Mouse (Mus musculus) kidney, postnatal 36 days (tissue): ENCODE data around the gene P2ry6.
A peak's percentile ranks its signal among the peaks of the same experiment; 100 is the strongest.

ENCODE experiments used
- DNase-seq, 2 experiments: peaks; one replicate each; pipeline ENCODE4 v3.0.0; 2021 to 2022; ENCODE audit warnings: mixed read lengths in 2 of 2

P2ry6 gene

DNA sequence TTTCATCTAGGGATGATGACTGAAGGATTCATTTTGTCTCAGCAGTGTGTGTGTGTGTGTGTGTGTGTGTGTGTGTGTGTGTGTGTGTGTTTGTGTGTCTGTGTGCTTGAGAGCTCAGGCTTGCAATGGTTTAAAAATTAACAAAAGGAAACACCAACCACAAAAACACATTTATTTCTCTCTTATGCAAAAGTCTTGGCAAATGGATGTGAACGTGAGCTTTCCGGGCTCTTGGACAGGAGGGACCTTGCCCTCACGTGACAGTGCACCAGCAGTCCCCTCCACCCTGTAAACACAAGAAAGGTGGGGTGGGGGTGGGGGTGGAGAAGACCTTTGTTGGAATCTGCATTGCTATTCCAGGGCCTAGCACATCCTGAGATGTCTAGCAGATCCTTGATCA is 37.0 kb downstream of the P2ry6 start:
- DNase-seq, result peak in 1 of 2 experiments; percentile 52

DNA sequence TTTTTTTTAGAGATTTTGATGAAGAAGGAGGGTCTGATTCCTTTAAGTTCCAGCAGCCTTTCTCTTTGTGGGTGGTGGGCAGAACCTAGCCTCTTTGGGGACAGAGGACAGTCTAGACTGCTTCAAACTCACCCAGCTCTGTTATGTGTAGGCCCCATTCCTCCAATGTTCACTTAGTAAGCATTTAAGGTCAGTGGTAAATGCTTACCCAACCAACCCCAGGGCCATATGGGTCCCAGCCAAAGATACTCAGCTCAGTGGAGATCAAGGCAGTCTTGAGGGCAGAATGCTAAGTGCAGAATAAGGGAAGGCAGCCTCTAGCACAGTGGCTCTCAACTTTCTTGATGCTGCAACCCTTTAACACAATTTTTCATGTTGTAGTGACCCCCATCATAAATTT is 40.9 kb downstream of the P2ry6 start:
- DNase-seq, result peak; percentile 57 to 64

DNA sequence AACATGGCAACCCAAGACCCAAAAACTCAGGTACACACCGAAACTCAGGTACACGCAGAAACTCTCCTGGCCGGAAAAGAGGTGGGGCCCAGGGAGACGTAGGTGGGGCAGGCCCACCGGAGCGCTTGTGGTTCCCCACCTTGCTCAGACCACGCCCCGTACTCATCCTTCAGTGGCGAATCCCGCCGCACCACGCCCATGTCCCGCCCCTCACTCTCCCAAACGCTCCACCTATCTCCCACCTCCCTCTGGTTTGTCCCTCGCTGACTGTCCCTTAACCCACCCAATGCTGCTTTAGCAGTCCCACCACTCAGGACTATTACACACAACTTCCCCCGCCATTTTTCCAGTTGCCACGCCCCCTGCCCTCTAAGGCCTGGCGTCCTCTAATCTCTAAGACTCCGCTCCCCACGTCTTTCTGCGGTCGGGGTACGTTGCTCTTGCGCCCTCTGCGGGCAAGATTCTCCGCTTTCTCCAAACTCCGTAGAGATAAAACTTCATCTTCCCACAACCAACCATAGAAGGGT is 41.9 kb downstream of the P2ry6 start:
- DNase-seq, result peak; percentile 94

DNA sequence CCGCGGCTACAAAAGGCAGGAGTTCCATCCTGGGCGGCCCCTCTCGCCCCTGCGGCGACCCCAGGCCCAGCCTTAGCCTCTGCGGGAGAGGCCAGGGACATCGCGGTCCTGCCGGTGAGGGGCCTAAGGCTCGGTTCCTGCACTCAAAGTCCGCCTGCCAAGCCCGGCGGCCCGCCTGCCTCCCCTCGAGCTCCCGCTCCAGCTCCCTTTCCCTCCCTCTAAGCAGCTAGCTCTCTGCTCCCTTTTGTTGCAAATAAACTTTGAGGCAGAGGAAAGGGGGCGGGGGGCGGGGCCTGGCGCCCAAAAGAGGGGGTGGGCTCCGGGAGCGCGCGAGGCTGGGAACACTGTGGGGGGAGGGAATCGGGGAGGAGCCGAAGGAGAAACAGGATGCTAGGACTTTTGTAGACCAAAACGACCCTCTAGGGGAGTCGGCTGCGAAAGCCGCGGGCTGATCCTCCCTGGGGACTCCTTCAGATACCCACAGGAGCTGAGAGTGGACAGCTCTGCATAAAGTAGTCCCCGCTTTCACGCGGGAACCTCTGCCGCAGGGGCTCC is 42.4 kb downstream of the P2ry6 start, which contains the start of gene Arhgef17:
Gene Arhgef17, minus strand, starts transcription at position 182 of the 555 bp plus-strand sequence.
- peak in 1 of 2 experiments; percentile 72 for DNase-seq

DNA sequence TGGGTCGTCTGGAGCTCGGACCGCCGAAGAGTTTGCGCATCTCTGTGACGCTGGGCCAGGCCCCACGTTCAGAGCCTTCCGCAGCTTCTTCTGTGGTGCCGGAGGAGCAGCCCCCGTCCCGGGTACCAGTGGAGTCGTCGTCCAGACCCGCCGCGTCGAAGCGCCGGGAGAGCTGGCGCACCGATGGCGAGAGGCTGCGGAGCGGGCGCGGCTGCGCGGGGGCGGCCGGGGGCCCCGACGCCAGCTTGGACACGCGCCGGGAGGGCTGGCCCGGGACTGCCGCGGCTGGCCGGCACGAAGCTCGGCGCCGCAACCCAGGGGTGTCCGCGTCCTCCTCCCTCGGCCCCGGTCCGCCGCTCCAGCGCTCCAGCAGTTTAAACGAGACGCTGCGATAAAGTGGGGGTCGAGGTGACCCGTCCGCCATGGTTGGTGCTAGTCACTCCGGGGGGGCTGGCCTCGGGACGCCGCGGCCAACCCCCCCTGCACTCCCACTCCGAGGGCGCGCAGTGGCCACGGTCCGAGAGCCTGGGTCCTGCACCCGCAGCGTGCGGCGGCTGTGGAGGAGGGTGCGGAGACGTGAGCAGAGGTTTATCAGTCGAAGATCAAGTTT is 43.0 kb downstream of the P2ry6 start:
- peak in 1 of 2 experiments; percentile 60 for DNase-seq

DNA sequence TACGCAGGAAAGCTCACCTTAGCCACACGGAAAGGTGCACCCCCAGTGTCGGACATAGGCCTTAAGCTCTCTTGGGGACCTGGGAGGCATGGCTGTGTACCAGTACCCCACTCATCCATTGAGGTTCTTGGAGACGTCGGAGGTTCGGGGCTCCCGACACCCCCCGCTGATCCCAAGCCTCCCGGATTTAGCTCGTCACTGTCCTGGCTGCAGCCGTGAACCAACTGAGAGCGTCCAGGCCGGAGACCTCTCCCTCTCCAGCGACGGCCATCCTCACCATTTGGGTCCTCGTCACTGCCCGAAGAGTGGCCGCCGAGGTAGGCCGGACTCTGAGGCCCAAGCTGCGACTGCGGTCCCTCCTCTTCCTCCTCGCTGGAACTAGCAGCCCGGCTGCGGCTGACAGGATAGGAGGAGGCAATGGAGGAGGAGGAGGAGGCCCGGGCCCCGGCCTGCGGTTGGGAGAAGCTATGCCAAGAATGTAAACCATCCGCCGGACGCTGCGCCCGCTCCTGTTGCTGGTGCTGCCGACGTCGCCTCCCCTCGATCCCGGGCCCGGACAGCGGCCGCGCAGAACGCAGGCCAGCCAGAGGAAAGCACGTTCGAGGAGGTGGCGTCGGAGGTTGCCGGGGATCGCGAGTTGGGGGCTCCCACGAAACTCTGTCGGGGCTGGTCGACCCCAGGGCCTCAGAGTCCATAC is 43.7 kb downstream of the P2ry6 start:
- peak; percentile 80 to 81 for DNase-seq

DNA sequence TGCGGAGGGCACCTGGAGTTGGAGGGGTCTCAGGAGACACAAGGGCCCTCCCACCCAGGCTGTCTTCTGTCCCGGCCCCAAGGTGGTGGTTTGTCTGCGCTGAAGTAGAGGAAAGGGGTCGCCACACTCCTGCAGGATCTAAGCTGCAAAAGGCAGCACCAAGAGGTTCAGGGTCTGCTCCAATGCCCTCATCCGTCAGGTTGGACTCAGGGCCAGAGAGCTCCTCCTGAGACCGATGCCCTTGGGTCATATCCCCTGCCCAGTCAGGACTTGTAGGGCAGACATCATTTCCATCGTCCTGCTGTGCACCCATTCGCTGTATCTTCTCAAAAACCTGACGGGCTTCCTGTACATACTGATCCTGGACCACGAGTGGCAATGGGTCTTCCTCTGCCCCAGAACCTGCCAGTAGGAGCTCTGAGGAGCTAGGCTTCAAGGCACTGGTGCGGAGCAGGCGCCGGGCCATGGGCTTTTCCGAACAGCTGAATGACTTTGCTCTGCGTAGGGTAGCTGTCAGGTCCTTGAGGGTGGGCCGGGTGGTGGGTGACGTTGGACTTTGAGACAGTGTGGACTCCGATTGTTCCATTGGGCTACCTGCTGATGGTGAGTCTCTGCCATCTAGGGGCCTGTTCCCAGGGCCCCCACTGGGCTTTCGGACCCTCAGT is 44.7 kb downstream of the P2ry6 start:
- DNase-seq, result no peak

DNA sequence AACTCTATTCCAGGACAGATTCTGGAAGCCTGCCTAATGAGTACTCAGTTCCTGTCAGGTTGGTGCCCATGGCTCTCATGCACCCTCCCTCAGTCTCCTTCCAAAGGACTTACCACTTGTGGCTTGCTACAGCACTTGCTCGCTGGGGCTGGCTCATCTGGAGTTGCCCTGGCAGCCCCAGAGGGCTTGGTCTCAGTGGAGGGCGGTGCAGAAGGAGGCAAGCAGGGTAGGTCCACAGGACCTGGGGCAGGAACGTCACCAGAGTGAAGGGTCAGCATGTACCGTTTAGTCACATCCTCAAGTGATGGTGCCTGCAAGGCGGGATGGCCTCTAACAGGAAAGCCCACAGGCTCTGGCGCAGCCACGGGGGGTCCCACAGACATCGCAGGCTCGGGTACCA is 46.0 kb downstream of the P2ry6 start:
- peak; percentile 59 to 68 for DNase-seq

DNA sequence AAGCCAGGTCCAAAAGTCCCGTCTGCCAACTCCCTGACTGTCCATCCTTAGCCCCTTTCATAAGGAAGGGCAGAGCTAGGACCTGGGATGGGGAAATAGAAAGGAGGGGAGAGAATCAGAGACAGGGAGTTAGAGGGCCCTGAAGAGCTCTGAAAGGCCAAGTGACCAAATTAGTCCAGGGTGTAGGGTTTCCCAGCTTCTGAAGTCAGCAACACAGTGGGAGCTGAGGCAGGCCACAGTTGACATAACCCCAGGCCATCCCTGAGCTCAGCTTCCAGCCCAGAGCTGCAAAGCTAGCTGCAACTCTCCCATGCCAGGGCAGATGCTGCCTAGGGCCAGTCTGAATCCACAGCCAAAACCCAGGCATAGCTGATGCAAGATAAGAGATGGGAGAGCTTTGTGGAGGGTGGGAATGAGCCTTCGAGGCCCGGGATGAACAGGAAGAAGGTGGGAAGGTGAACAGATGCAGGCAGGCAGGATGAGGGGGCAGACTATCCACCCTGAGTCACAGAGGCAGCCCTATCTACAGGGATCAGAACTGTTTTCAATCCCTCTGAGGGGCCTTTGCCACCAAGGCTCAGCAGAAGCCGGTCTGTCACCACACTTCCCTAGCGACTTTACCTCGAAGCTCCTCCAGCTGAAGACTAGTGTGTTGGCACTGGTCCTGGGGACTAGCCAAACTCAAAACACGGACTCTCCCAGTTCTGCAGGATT is 47.0 kb downstream of the P2ry6 start:
- no peak for DNase-seq

DNA sequence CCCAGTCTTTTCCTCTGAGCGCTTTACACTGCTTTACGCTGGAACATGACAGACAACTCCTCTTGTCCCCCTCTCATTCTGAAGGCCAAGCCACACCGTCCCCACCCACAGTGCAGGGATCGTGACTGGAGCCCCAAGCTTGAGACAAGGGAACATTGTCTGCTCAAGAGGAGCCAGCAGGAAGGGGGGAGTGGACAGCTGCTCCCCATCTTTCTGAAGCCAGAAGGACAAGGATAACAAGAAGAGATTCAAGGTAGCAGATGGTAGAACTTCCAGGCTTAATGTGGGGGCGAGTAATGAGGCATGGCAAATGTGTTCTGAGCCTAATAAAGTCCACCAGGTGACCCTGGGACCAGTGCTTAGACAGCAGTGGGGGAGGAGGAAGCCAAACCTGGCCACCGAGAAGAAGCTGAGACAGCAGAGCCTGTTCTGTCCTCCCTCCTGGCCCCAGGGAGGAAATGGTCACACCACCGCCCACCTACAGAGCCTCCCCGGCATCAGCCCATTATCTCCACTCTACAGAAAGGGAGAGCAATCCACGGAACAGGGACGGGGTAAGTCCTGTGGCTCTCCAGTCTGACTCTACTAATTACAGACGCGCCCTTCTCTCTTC is 48.0 kb downstream of the P2ry6 start:
- peak; percentile 61 to 76 for DNase-seq

DNA sequence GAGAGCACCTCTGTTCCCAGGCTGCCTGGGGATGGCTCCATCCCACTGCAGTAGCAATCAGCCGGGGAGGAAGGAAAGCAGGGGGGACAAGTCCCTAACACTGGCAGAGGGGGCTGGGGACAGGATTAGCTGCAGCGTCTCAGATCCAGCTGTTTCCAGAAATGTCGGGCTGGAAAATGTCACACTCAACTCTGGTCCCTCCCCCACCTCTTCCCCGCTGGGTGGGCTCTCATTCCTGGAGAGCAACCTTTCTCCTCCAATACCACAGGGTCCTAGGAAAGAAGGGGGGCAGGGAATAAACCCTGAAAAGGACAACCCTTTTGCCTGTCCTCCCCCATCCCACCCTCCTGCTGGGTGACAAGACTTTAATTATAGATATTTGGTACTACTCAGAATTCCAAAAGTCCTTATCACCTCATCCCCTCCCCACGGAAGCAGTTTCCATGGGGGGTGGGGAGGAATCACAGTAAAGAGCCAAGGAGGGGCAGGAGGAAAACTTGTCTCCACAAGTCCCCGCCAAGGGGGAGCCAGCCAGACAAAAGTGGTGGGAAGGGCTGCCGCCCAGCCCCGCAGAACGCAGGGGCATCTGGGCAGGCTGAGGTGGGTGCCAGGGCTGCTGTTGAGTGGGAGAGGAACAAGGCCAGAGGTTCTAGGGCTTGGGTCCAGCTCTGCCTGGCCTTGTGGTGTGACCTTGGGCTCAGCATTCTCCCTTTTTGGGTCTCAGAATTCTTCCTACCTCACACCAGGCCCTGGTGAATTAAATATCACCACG is 49.6 kb downstream of the P2ry6 start:
- DNase-seq, result no peak

DNA sequence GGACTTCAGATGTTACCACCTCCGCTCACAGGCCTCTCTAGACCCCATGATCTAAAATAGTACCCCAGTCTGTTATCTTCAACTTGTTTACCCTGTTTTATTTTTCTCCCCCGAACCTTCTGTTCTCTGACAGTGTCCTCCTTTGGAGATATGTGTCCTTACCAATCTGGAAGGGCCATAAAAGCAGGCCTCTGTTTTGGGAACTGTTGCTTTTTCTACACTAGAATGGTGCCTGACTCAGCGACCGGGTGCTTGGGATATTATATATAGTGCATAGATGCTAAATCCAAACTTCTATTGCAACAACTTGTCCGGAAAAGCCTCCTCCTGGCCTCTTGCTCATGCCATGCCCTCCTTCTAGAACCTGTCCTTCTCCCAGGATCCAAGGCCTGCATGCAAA is 50.2 kb downstream of the P2ry6 start:
- DNase-seq, result no peak

DNA sequence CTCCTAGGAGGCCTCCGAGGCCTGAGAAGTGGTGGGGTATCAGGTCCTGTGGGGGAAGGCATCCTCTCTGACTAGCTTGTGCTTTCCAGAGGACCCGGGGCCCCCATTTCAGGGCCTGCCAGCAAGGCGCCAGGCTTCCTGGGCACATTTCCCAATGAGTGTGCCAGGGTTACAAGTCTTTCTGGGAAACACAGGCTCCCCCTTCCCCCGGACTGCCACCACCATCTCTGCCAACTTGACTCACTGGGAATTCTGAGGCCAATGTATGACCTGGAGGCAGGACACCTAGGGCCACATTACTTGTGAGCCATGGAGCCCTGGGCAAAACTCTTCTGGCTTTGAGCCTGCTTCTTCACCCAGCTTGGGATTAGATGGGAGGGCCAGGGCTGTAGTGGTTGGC is 51.5 kb downstream of the P2ry6 start:
- no peak for DNase-seq

DNA sequence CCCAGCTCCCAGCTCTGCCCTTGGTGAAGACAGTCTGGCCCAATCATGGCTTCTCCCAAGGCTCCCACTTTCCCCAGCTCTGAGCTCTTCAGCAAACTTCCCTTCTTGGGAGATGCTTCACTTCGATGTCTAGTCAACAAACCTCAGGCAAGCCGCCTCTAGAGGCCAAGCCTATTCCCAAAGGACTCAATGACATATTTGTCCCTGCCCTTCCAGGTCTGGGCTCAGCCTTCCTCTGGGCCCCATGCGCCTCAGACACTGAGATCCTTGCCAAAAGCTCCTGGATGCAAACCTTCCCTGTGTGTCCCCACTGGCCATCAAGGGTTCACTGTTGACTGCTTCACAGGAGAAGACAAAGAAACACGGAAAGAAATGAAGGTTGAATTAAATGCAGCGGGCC is 53.2 kb downstream of the P2ry6 start:
- no peak for DNase-seq

DNA sequence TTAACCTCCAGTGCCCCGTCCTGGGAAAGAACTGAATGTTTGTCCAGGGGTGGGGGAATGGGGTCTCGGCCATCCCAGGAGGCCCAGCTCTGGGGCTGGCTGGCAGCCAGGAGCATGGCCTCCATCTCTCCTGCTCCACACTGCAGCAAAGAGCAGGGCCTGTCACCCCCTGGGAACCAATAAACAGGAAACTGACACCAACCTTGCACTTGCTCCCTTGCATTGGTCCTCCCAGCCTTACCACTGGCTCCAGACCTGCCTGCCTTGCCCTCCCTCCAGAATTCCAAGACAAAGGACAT is 54.7 kb downstream of the P2ry6 start:
- peak; percentile 69 to 70 for DNase-seq

DNA sequence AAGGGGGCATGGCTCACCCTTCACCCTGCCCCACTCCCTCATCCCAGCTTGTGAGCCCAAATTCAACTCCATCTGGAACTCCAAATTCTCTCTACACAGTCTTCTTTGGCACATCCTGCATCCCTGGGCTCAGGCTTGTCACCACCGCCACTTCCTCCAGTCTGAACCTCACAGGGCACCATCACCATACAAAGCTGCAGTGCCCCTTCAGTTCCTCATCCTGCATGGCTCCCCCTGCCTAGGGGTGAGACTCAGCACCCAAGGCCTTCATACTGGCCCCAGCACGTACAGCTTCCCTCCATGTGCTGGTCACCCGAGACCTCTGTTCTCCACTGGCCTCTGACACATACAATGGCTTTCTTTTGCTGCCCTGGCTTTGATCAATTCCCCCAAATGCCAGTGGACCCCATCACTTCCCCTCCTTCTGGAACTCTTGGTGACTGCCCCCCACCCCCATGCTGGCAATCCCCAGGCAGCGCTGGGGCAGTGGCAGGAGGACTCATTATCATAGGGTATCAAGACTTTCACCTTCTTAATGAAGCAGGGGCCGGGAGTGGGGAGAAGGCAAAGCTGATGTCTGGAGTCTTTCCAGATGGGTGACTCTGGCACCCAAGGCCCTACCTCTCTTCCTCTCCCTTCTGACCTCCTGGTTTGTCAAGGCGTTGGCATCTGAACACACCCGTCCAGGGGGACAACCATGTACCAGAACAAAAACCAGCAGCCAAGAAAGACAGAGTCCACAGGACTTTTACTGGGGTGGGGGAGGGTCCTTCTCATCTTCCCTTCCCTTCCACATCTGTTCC is 55.2 kb downstream of the P2ry6 start:
- no peak for DNase-seq

DNA sequence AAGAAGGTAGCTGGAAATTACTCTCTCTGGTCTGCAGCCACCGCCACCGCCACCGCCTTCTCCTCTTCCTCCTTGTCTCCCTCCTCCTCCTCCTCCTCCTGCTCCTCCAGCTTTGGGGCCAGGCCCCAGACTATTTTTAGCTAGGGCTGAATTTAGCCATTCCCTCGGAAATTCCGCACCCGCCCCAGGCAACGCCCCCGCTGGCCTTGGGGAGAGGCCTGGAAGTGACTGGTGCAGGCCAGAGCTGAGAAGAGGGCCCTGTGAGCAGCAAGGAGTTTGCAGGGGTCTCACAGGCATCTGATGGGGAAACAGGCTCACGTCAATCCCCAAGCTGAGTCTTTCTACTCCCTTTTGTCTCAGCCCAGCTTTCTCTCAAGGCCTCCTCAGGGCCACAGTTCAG is 56.3 kb downstream of the P2ry6 start:
- DNase-seq, result peak; percentile 62 to 63

DNA sequence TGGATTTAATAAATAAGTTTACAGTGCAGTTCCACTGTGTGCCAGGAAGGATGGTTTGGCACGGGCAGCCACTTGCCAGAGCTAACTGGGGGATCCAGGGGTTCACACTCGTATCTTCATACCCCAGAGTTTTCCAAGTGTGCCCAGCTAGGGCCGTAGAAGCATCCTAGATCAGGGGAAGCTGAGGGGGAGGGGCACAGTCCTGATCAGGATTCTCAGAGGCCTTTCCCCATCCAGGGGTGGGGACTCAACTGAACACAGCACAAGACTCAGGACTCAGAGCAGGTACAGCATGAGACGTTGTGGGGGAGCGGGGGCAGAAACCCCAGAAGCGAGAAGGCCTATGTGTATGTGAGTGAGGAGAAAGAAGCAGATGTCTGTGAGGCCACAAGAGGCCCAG is 56.7 kb downstream of the P2ry6 start:
- DNase-seq, result no peak

DNA sequence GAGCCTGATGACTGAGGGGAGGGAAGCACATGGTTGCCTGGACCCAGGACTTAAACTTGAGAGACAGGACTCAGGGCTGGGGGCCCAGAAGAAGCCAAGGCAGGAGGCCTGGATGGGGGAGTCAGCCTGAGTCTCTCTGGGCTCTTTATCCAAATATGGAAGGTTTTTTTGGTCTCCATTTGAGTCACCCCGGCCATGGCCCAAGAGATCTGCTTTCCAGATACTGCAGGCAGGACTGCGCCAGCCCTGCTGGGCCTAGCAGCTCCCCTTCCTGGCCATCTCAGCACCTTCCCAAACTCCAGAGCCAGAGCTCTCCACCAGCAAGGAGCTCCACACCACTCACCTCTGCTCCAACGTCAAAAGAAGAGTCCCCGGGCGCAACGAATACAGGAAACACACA is 57.9 kb downstream of the P2ry6 start:
- DNase-seq, result no peak

DNA sequence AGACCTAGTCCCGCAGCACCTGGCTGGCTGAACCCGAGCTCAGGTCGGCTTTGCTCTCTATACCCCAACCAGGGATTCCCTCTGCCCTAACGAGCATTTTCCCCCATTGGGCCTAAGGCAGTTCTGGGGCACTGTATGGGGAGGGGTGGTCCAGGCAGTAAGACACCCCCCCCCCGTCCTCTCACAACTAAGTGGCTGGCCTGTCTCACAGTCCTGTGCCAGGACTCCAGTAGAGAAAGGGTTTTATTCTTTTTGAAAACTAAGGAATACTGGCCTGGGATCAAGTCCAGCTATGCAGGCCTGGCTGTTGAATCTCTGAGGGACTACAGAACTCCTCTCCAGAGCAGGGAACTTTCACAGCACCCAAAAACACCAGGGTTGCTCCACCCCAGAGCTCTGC is 59.2 kb downstream of the P2ry6 start:
- DNase-seq, result no peak

DNA sequence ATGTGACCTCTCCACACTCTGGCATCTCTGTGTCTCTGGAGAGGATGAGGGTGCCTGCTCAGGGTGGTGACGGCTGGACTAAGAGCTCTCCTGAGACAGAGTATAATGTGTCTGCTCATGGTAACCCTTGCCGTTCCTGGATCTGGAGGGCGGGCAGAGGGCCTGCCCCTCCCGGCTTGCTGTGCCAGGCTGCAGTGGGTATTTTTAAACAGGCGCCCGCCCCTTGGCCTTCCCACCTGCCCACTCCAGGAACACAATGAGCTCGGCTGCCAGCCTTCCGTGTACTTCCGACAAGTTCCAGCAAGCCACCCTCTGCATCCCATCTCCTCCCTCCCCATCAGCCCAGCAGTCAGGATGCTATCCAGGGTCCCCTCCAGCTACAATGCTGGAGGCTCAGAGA is 62.7 kb downstream of the P2ry6 start:
- DNase-seq, result peak in 1 of 2 experiments; percentile 39
